Mouse (Mus musculus): ENCODE measurements around the gene Nrf1. TPM values are rescaled to one million over a fixed set of nuclear protein-coding genes. Genes with fewer than 3 reads are reported as not detected.

The Nrf1 gene
- polyA plus RNA-seq, 1 experiment from 2014 or later: 64.8 TPM

GRCm38 (mm10) chr6:30053116-30053515 lies 5.3 kb downstream of the Nrf1 start:
- WGBS: 90% methylated on average over 1 of the region's 1 CpGs
- H3K9ac ChIP-seq (ENCODE audit: low read depth, low read length): no peak overlapping the region

GRCm38 (mm10) chr6:30062544-30062943 lies 14.8 kb downstream of the Nrf1 start:
- Histone ChIP-seq H3K4me2 (no peak overlapping the region), H3K4me1 (replicated peaks; ENCODE audit: control insufficient read depth, insufficient read depth, low read length) (no peaks in the 10 kb centered on the region), H3K27me3 (replicated peaks; ENCODE audit: control insufficient read depth, insufficient read depth, low read length) (no peaks in the 10 kb centered on the region), H3K4me3 (ENCODE audit: low read depth, low read length) (no peak overlapping the region), H3K9ac (ENCODE audit: low read depth, low read length) (no peak overlapping the region), H3K27ac (ENCODE audit: low read depth, low read length) (no peak overlapping the region), H3K9me3 (ENCODE audit: control insufficient read depth, low read length) (no peaks in the 10 kb centered on the region), H3K36me3 (ENCODE audit: control insufficient read depth, insufficient read depth, low read length) (no peaks in the 10 kb centered on the region)
- no peak for ATAC-seq (replicated peaks; ENCODE audit: low FRiP score)
- 88% methylated on average over 2 of the region's 2 CpGs for WGBS
- no peak for DNase-seq (ENCODE audit: low spot score)

More at GRCm38 (mm10) chr6:30053116-30053515, 5.3 kb downstream of the Nrf1 start:
- no peaks in the 10 kb centered on the region for H3K27me3 ChIP-seq (replicated peaks; ENCODE audit: control insufficient read depth, insufficient read depth, low read length)
- ATAC-seq (replicated peaks; ENCODE audit: low FRiP score): no peak
- no peak for DNase-seq (ENCODE audit: low spot score)
- no peaks in the 10 kb centered on the region for H3K9me3 ChIP-seq (ENCODE audit: control insufficient read depth, low read length)
- no peak overlapping the region for H3K27ac ChIP-seq (ENCODE audit: low read depth, low read length)
- H3K4me3 ChIP-seq (ENCODE audit: low read depth, low read length): no peak overlapping the region
- no peak overlapping the region for H3K4me2 ChIP-seq
- no peaks in the 10 kb centered on the region for H3K36me3 ChIP-seq (ENCODE audit: control insufficient read depth, insufficient read depth, low read length)
- H3K4me1 ChIP-seq (replicated peaks; ENCODE audit: control insufficient read depth, insufficient read depth, low read length): peaks cover 9% of the 10 kb centered on the region

- ATAC-seq (replicated peaks; ENCODE audit: low FRiP score) (no peak), DNase-seq (ENCODE audit: low spot score) (no peak)
- 83% methylated on average over 2 of the region's 2 CpGs for WGBS
- no peak overlapping the region for H3K9ac ChIP-seq (ENCODE audit: low read depth, low read length)
- H3K27ac ChIP-seq (ENCODE audit: low read depth, low read length): no peak overlapping the region
- no peak overlapping the region for H3K4me2 ChIP-seq
- H3K36me3 ChIP-seq (ENCODE audit: control insufficient read depth, insufficient read depth, low read length): no peaks in the 10 kb centered on the region
- H3K27me3 ChIP-seq (replicated peaks; ENCODE audit: control insufficient read depth, insufficient read depth, low read length): no peaks in the 10 kb centered on the region
- H3K9me3 ChIP-seq (ENCODE audit: control insufficient read depth, low read length): no peaks in the 10 kb centered on the region
- no peaks in the 10 kb centered on the region for H3K4me1 ChIP-seq (replicated peaks; ENCODE audit: control insufficient read depth, insufficient read depth, low read length)
- H3K4me3 ChIP-seq (ENCODE audit: low read depth, low read length): no peak overlapping the region
Observed at GRCm38 (mm10) chr6:30065369-30065768, 17.6 kb downstream of the Nrf1 start.

GRCm38 (mm10) chr6:30066746-30067145 lies 19.0 kb downstream of the Nrf1 start:
- H3K9me3 ChIP-seq (ENCODE audit: control insufficient read depth, low read length): no peaks in the 10 kb centered on the region
- no peak overlapping the region for H3K27ac ChIP-seq (ENCODE audit: low read depth, low read length)
- H3K9ac ChIP-seq (ENCODE audit: low read depth, low read length): no peak overlapping the region
- H3K4me1 ChIP-seq (replicated peaks; ENCODE audit: control insufficient read depth, insufficient read depth, low read length): no peaks in the 10 kb centered on the region
- ATAC-seq (replicated peaks; ENCODE audit: low FRiP score): no peak
- H3K27me3 ChIP-seq (replicated peaks; ENCODE audit: control insufficient read depth, insufficient read depth, low read length): no peaks in the 10 kb centered on the region
- no peak for DNase-seq (ENCODE audit: low spot score)
- no peak overlapping the region for H3K4me3 ChIP-seq (ENCODE audit: low read depth, low read length)
- H3K36me3 ChIP-seq (ENCODE audit: control insufficient read depth, insufficient read depth, low read length): no peaks in the 10 kb centered on the region
- WGBS: 93% methylated on average over 2 of the region's 2 CpGs
- no peak overlapping the region for H3K4me2 ChIP-seq

GRCm38 (mm10) chr6:30072476-30072875 lies 24.7 kb downstream of the Nrf1 start:
- no peak for ATAC-seq (replicated peaks; ENCODE audit: low FRiP score)
- whole genome bisulfite sequencing: 80% methylated on average over 3 of the region's 3 CpGs
- Histone ChIP-seq H3K9ac (ENCODE audit: low read depth, low read length) (no peak overlapping the region), H3K27ac (ENCODE audit: low read depth, low read length) (no peak overlapping the region), H3K27me3 (replicated peaks; ENCODE audit: control insufficient read depth, insufficient read depth, low read length) (no peaks in the 10 kb centered on the region), H3K36me3 (ENCODE audit: control insufficient read depth, insufficient read depth, low read length) (no peaks in the 10 kb centered on the region), H3K4me3 (ENCODE audit: low read depth, low read length) (no peak overlapping the region), H3K4me2 (no peak overlapping the region), H3K4me1 (replicated peaks; ENCODE audit: control insufficient read depth, insufficient read depth, low read length) (0 out of 2 replicates have a peak, but pooled peaks cover 7% of the 10 kb centered on the region), H3K9me3 (ENCODE audit: control insufficient read depth, low read length) (no peaks in the 10 kb centered on the region)
- DNase-seq (ENCODE audit: low spot score): no peak

GRCm38 (mm10) chr6:30078938-30079529 lies 31.2 kb downstream of the Nrf1 start:
- Histone ChIP-seq H3K4me3 (ENCODE audit: low read depth, low read length) (no peak overlapping the region), H3K4me2 (no peak overlapping the region), H3K27ac (ENCODE audit: low read depth, low read length) (no peak overlapping the region), H3K36me3 (ENCODE audit: control insufficient read depth, insufficient read depth, low read length) (no peaks in the 10 kb centered on the region), H3K27me3 (replicated peaks; ENCODE audit: control insufficient read depth, insufficient read depth, low read length) (no peaks in the 10 kb centered on the region), H3K9ac (ENCODE audit: low read depth, low read length) (no peak overlapping the region), H3K9me3 (ENCODE audit: control insufficient read depth, low read length) (no peaks in the 10 kb centered on the region), H3K4me1 (replicated peaks; ENCODE audit: control insufficient read depth, insufficient read depth, low read length) (0 out of 2 replicates have a peak, but pooled peaks cover 4% of the 10 kb centered on the region)
- DNase-seq (ENCODE audit: low spot score) (no peak), ATAC-seq (replicated peaks; ENCODE audit: low FRiP score) (no peak)
- WGBS: 82% methylated on average over 4 of the region's 4 CpGs

- H3K4me3 ChIP-seq (ENCODE audit: low read depth, low read length): no peak overlapping the region
- peaks cover under 1% of the 10 kb centered on the region; the same call in 1 of the 2 replicates for H3K4me1 ChIP-seq (replicated peaks; ENCODE audit: control insufficient read depth, insufficient read depth, low read length)
- H3K9me3 ChIP-seq (ENCODE audit: control insufficient read depth, low read length): no peaks in the 10 kb centered on the region
- H3K36me3 ChIP-seq (ENCODE audit: control insufficient read depth, insufficient read depth, low read length): no peaks in the 10 kb centered on the region
- H3K4me2 ChIP-seq: no peak overlapping the region
- no peak overlapping the region for H3K9ac ChIP-seq (ENCODE audit: low read depth, low read length)
- ATAC-seq (replicated peaks; ENCODE audit: low FRiP score) (no peak), DNase-seq (ENCODE audit: low spot score) (no peak)
- WGBS: 73% methylated on average over 3 of the region's 3 CpGs
- no peaks in the 10 kb centered on the region for H3K27me3 ChIP-seq (replicated peaks; ENCODE audit: control insufficient read depth, insufficient read depth, low read length)
- no peak overlapping the region for H3K27ac ChIP-seq (ENCODE audit: low read depth, low read length)
Observed at GRCm38 (mm10) chr6:30081339-30081738, 33.6 kb downstream of the Nrf1 start.

GRCm38 (mm10) chr6:30083307-30083706 lies 35.5 kb downstream of the Nrf1 start:
- ATAC-seq (replicated peaks; ENCODE audit: low FRiP score) (no peak), DNase-seq (ENCODE audit: low spot score) (no peak)
- no peaks in the 10 kb centered on the region for H3K9me3 ChIP-seq (ENCODE audit: control insufficient read depth, low read length)
- H3K4me1 ChIP-seq (replicated peaks; ENCODE audit: control insufficient read depth, insufficient read depth, low read length): peaks cover 5% of the 10 kb centered on the region; the same call in 1 of the 2 replicates
- no peaks in the 10 kb centered on the region for H3K27me3 ChIP-seq (replicated peaks; ENCODE audit: control insufficient read depth, insufficient read depth, low read length)
- H3K9ac ChIP-seq (ENCODE audit: low read depth, low read length): no peak overlapping the region
- H3K4me2 ChIP-seq: no peak overlapping the region
- 91% methylated on average over 1 of the region's 1 CpGs for WGBS
- H3K4me3 ChIP-seq (ENCODE audit: low read depth, low read length): no peak overlapping the region
- no peaks in the 10 kb centered on the region for H3K36me3 ChIP-seq (ENCODE audit: control insufficient read depth, insufficient read depth, low read length)
- H3K27ac ChIP-seq (ENCODE audit: low read depth, low read length): no peak overlapping the region

- Histone ChIP-seq H3K4me1 (replicated peaks; ENCODE audit: control insufficient read depth, insufficient read depth, low read length) (peaks cover 7% of the 10 kb centered on the region; the same call in 1 of the 2 replicates), H3K9me3 (ENCODE audit: control insufficient read depth, low read length) (no peaks in the 10 kb centered on the region), H3K9ac (ENCODE audit: low read depth, low read length) (no peak overlapping the region), H3K27ac (ENCODE audit: low read depth, low read length) (no peak overlapping the region), H3K4me2 (no peak overlapping the region), H3K36me3 (ENCODE audit: control insufficient read depth, insufficient read depth, low read length) (peaks cover 10% of the 10 kb centered on the region), H3K4me3 (ENCODE audit: low read depth, low read length) (no peak overlapping the region), H3K27me3 (replicated peaks; ENCODE audit: control insufficient read depth, insufficient read depth, low read length) (no peaks in the 10 kb centered on the region)
- DNase-seq (ENCODE audit: low spot score) (no peak), ATAC-seq (replicated peaks; ENCODE audit: low FRiP score) (no peak)
- 64% methylated on average over 2 of the region's 2 CpGs for WGBS
Observed at GRCm38 (mm10) chr6:30085351-30085750, 37.6 kb downstream of the Nrf1 start.
